Mouse (Mus musculus) embryonic fibroblast, embryonic 13.5 days (primary cell): ENCODE measurements around the gene Glud1. TPM values are rescaled to one million over a fixed set of nuclear protein-coding genes. Genes with fewer than 3 reads are reported as not detected.

Source experiments
- H3K27ac ChIP-seq: 2 replicates; pipeline ENCODE4 v1.5.1; 2012; ENCODE audit warnings: low read length, control low read depth, inconsistent platforms; ENCODE audit not compliant: insufficient read depth
- H3K4me1 ChIP-seq: 2 replicates; pipeline ENCODE4 v1.6.1; 2011; ENCODE audit warnings: low read length; ENCODE audit not compliant: control insufficient read depth, insufficient read depth
- H3K4me3 ChIP-seq: 2 replicates; pipeline ENCODE4 v1.5.1; 2011; ENCODE audit warnings: mild to moderate bottlenecking, control low read depth, low read length; ENCODE audit not compliant: insufficient read depth
- CTCF ChIP-seq: IDR thresholded peaks from 2 replicates; pipeline ENCODE4 v1.5.1; 2011; ENCODE audit warnings: mild to moderate bottlenecking, control low read depth, low read length, moderate library complexity, borderline replicate concordance; ENCODE audit not compliant: insufficient read depth
- POLR2A ChIP-seq: IDR thresholded peaks from 2 replicates; pipeline ENCODE4 v1.6.1; 2011; ENCODE audit warnings: low read depth, mild to moderate bottlenecking, control low read depth, low read length, moderate library complexity
- polyA plus RNA-seq: library from polyadenylated mRNA; stranded (reverse); fragments of >200 nt; gene quantifications from 2 replicates; pipeline ENCODE4 v1.2.4, GENCODE M21; 2011; ENCODE audit warnings: low read depth; ENCODE audit not compliant: missing spikeins, insufficient read length

Glud1 gene
- polyA plus RNA-seq, 1 experiment: 159 TPM

DNA sequence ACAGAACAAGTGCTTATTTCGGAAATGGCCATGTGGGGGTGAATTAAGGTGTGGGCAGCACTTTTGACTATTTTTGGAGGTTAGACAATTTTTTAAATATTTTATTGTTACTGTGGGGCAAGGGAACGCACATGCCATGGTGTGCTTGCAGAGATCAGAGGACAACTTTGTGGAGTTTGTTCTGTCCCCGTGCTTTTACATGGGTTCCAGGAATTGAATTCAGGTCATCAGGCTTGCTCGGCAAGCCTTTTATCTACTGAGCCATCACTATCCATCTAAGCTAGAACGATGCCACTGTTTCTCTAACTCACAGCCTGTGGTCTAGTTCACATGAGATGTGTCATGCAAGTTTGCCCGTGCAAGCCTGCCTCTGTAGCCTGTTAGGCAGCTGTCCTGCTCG lies 37.8 kb downstream of the Glud1 start:
- no peak for TF ChIP-seq POLR2A
- TF ChIP-seq CTCF: no peak
- H3K4me3 ChIP-seq: no peak overlapping the region
- no peak overlapping the region for H3K27ac ChIP-seq

DNA sequence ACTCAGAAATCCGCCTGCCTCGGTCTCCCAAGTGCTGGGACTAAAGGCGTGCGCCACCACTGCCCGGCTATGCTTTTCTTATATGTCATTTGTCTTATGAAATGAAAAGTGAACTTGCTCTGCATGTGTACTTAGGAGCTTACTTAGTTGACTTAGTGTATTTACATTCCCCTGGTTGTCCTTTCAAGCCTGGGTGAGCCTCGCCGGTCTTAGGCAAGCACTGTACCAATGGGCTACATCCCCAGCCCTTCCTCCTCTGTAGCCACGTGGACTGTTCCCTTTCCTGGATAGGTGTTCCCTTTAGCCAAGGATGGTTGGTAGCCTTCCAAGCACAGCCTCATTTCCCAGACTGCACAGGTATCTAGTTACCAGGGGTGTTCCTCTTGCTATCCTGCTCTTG lies 38.5 kb downstream of the Glud1 start:
- no peak overlapping the region for H3K27ac ChIP-seq
- H3K4me3 ChIP-seq: no peak overlapping the region
- TF ChIP-seq CTCF: no peak
- no peak for TF ChIP-seq POLR2A
- 0 out of 2 replicates have a peak, but pooled peaks cover 3% of the 10 kb centered on the region for H3K4me1 ChIP-seq

More for the DNA sequence above, 37.8 kb downstream of the Glud1 start:
- 0 out of 2 replicates have a peak, but pooled peaks cover 3% of the 10 kb centered on the region for H3K4me1 ChIP-seq

DNA sequence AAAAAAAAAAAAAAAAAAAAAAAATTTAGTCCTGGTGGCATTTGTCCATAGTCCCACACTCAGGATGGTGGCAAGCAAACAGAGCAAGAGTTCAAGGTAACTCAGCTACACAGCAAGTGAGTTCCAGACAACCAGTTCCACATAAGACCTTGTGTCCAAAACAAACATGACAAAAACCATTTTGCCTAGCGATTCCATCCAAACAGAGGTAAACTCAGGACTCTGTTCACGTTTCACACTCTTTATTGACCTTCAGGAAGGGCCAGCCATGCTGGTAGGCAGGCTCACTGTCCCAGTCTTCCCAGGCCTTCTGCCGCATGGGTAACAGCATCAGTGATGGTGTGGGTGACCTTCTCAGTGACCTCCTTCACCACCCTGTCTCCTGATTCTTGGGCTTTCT lies 41.1 kb downstream of the Glud1 start:
- Histone ChIP-seq H3K4me3 (no peak overlapping the region), H3K27ac (no peak overlapping the region), H3K4me1 (no peaks in the 10 kb centered on the region)
- TF ChIP-seq CTCF (no peak), POLR2A (no peak)

DNA sequence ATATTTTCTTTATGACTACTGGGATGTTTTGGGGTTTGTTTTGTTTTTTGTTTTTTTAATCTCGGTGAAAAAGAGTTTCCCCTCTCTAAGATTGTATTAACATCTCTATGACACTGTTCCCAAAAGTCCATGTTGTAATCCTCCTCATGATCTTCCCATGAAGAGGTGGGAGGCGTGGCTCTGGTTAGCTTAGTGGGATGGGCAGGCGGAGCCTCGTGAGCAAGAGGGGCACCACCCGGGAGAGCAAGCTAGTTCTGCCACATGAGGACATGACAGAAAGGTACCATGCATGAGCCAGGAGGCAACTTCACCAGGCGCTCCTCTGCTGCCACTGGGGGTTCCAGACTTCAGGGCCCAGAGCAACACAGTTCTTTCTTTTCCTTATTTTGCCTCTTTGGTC lies 42.0 kb downstream of the Glud1 start:
- Histone ChIP-seq H3K4me1 (no peaks in the 10 kb centered on the region), H3K4me3 (no peak overlapping the region), H3K27ac (no peak overlapping the region)
- no peak for TF ChIP-seq POLR2A
- no peak for TF ChIP-seq CTCF

DNA sequence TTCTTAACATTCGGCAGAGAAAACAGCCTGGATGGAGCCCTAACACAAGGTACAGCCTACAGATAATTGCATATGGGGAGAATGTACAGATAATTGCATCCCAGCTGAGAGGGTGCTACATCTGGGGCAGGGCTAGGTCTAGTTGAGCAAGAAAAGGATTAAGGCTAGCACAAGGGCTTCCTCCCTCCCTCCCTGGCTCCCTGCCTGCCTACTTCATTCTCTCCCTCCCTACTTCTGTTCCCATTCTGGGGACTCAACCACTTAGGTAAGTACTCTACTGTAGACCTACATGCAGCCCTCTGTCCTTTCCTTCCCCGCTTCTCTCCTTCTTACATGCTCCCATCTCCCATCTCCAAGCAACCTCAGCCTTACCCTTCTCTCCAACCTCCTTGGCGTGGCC lies 42.8 kb downstream of the Glud1 start:
- H3K27ac ChIP-seq: no peak overlapping the region
- TF ChIP-seq POLR2A (no peak), CTCF (no peak)
- H3K4me3 ChIP-seq: no peak overlapping the region
- H3K4me1 ChIP-seq: peaks cover 1% of the 10 kb centered on the region; the same call in 1 of the 2 replicates

DNA sequence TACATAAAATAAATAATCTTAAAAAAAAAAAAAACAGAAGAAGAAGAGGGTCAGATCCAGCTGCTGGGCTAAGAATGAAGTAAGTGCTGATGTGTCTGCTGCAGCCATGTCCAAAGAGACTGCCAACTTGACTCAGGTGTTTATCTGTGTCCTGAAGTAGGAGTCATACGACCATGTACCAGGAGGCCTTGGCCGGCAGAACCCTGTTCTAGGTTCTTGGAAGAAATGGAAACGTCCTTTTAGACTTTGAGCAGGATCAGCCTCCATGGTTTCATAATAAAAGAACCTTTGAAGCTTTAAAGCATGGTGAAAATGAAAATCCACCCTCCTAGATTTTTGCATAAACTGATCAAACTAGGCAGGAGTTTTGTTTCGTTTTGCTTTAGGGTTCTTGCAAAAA lies 43.9 kb downstream of the Glud1 start:
- Histone ChIP-seq H3K27ac (no peak overlapping the region), H3K4me1 (peaks cover 4% of the 10 kb centered on the region; the same call in 1 of the 2 replicates), H3K4me3 (no peak overlapping the region)
- TF ChIP-seq POLR2A (no peak), CTCF (no peak)

DNA sequence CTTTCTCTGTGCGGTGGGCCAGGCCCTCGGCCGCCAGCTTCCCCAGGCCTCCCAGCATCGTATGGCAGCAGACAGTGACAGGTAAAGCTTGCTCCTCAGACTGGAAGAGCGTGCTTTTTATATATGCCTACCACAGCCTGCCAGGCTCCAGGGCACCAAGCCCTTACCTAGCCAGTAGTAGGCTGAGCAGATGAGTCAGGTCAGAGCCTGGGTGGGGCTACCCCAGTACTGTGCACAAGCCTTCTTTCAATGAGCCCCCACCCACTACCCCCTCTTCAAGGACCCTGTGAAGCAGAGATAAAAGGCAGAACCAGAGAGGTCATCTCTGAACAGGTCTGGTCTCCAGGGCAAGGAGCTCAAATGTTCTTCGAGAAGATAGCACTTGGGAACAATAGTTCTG lies 44.8 kb downstream of the Glud1 start, which contains the start of gene Fam25c:
Gene Fam25c (minus strand): TSS at position 133 of the 400 bp plus-strand sequence.
- Histone ChIP-seq H3K27ac (no peak within 1 kb of the TSS), H3K4me3 (no peak within 1 kb of the TSS), H3K4me1 (peaks cover 4% of the 10 kb centered on the region; the same call in 1 of the 2 replicates)
- TF ChIP-seq POLR2A (no peak), CTCF (no peak)

DNA sequence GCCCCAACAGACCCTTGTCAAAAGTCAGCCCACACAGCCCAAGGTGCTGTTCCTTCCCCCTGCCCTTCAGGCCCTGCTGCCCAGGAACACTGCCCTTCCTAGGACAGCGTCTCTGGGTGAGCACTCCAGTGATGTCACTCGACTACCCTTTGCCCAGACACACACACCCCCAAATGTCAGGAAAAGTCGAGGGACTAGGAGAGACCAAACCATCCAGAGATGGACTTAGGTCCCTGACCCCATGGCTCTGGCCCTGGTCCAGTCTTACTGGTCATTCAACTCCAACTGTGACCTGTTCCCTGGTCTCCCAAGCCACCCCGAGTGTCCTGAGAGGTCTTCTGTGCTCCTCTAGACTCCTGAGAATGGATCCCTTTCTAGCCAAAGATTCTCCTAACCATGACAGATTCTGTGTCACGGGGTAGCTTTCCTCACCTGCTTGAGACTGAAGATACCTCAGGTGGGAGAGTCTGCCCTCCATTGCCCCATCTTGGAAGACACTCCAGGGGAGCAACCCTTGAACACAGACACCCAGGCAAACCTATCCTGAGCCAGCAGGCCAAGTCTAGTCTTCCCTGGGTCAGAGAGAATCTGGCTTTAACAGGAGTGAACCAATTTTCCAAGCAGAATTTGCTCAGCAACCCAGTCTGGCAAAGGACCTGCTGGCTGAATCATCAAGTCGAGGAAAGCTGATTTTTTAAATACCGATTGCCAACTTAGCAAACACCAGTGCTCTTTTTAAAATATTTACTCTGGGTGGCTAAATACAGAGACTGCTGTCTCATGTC lies 47.3 kb downstream of the Glud1 start:
- H3K4me1 ChIP-seq: peaks cover 4% of the 10 kb centered on the region
- H3K4me3 ChIP-seq: no peak overlapping the region
- TF ChIP-seq CTCF (no peak), POLR2A (no peak)
- peak overlapping the region; percentile 27 for H3K27ac ChIP-seq

DNA sequence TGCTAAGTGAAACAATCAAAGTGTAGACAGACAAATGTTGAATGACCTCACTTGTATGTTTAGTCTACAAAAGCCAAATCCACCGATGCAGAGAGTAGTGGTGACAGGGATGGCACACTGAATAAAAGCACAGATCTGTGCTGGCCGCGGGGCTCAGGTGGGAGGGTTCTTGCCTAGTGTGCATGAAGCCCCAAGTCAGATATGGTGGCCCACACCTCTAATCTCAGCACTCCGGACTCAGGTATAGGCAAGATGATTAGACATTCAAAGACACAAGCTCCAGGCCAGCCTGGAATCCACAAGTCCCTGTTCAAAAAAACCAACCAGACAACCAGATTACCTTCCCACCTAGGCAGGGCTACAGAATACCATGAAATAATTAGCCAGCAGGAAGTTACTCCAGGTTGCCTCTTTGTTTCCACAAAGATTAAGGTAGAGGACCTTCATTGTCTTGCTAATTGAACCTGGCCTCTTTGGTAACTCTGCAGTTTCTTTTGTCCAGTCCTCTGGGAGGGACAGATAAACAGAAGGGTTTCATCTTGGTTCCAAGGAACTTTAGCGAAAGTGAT lies 49.2 kb downstream of the Glud1 start:
- no peak for TF ChIP-seq POLR2A
- TF ChIP-seq CTCF: no peak
- Histone ChIP-seq H3K4me3 (no peak overlapping the region), H3K27ac (no peak overlapping the region), H3K4me1 (peaks cover 4% of the 10 kb centered on the region)

DNA sequence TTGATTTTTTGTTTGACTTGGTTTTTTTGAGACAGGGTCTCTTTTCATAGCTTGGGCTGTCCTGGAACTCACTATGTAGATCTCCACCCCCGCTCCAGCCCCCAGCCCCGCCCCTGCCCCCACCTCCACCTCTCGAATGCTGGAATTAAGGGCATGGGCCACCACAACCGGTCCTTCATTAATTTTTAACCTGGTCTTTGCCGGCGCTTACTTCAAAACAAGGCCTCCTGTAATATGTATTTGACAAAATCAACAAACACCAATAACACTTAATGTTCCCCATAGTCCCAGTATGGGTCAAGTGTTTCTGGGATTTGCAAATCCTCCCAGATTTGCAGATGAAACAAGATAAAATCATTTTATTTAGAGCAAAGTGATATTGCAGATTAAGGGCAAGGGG lies 49.7 kb downstream of the Glud1 start:
- Histone ChIP-seq H3K4me1 (peaks cover 4% of the 10 kb centered on the region), H3K27ac (no peak overlapping the region), H3K4me3 (no peak overlapping the region)
- TF ChIP-seq CTCF (no peak), POLR2A (no peak)
